Mouse (Mus musculus): ENCODE measurements around the gene Gria1. TPM values are rescaled to one million over a fixed set of nuclear protein-coding genes. Genes with fewer than 3 reads are reported as not detected.

The Gria1 gene
- polyA plus RNA-seq (2017; shearing (Covaris generic)), result not detected

DNA sequence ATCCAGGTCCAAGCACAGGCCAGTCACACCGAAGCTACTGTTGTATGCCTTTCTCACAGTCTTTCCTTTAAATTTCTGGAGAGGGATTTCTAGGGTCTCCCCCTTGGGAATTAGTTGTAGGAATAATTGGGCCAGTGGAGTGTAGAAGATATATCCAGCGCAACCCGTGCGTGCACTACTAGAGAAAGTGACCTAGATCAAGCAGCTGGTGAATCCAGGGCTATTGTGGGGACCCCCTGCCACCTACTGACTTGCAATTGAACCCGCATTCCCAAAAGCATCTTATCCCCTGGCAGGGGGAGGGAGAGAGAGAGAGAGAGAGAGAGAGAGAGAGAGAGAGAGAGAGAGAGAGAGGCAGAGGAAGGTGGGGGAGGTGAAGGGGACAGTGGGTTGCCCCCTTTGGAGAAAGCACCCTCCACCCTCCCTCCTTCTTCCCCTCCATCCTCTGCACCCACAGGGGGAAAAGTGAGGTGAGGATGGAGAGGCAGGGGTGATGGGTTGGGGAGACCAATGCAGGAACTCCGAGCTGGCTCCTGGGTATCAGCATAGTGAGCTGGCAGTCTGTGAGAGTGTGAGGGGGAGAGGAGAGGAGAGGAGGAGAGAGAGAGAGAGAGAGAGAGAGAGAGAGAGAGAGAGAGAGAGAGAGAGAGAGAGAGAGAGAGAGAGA, at the start of gene Gria1:
Gene Gria1, plus strand, starts transcription at position 364 of the 667 bp plus-strand sequence.

All from inflammation-experienced regulatory T-cells, adult 16 weeks (primary cell).